Mouse (Mus musculus): ENCODE data around the gene Klhdc10. TPM values are rescaled to one million over a fixed set of nuclear protein-coding genes. Genes with fewer than 3 reads are reported as not detected.
A peak's percentile ranks its signal among the peaks of the same experiment; 100 is the strongest.

The Klhdc10 gene
- polyA plus RNA-seq, 1 experiment from 2014 or later = 27.8 TPM

GRCm38 (mm10) chr6:30477210-30477714 is 75.6 kb downstream of the Klhdc10 start:
- H3K27ac ChIP-seq (replicated peaks) = 0 out of 2 replicates have a peak overlapping the region, but pooled peaks have one; percentile 18
- no peaks in the 10 kb centered on the region for H3K27me3 ChIP-seq
- no peak overlapping the region for H3K4me3 ChIP-seq
- H3K9me3 ChIP-seq = no peaks in the 10 kb centered on the region
- H3K4me1 ChIP-seq (replicated peaks) = peaks cover 8% of the 10 kb centered on the region
- no peak overlapping the region for H3K4me2 ChIP-seq
- no peak for ATAC-seq (ENCODE audit: low read depth)
- 83% methylated on average over 8 of the region's 8 CpGs for WGBS
- no peak overlapping the region for H3K9ac ChIP-seq
- H3K36me3 ChIP-seq = peaks cover 14% of the 10 kb centered on the region

DNA sequence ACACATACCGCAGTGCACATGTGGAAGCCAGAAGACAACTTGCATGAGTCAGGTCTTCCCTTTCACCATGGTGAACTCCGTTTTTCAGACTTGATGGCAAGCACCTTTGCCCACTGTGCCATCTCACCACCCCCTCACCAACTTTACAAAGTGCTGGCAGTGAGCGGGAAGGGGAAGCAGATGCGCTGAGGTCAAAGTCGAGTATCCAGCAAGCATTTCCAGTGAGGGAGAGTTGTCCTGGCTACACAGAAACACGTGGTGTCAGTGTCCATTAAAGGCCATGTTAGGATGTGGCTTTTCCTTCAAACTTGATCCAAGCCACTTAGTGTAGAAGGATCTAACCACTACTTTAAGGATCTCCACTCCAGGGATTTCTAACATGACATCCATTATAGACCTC is 76.1 kb downstream of the Klhdc10 start:
- Histone ChIP-seq H3K4me3 (no peak overlapping the region), H3K27ac (replicated peaks) (no peak overlapping the region), H3K27me3 (no peaks in the 10 kb centered on the region), H3K9ac (no peak overlapping the region), H3K4me1 (replicated peaks) (peaks cover 8% of the 10 kb centered on the region), H3K4me2 (no peak overlapping the region), H3K36me3 (peaks cover 19% of the 10 kb centered on the region), H3K9me3 (no peaks in the 10 kb centered on the region)
- no peak for ATAC-seq (ENCODE audit: low read depth)
- 93% methylated on average over 6 of the region's 6 CpGs for WGBS

GRCm38 (mm10) chr6:30479418-30479817 is 77.8 kb downstream of the Klhdc10 start:
- no peak for ATAC-seq (ENCODE audit: low read depth)
- Histone ChIP-seq H3K27ac (replicated peaks) (no peak overlapping the region), H3K9ac (no peak overlapping the region), H3K27me3 (no peaks in the 10 kb centered on the region), H3K4me3 (no peak overlapping the region), H3K9me3 (no peaks in the 10 kb centered on the region), H3K4me2 (no peak overlapping the region), H3K36me3 (peaks cover 31% of the 10 kb centered on the region), H3K4me1 (replicated peaks) (peaks cover 8% of the 10 kb centered on the region)
- WGBS = 95% methylated on average over 3 of the region's 3 CpGs

GRCm38 (mm10) chr6:30482908-30483307 is 81.2 kb downstream of the Klhdc10 start:
- WGBS = 81% methylated on average over 2 of the region's 2 CpGs
- Histone ChIP-seq H3K27ac (replicated peaks) (no peak overlapping the region), H3K4me3 (no peak overlapping the region), H3K4me2 (no peak overlapping the region), H3K27me3 (no peaks in the 10 kb centered on the region), H3K4me1 (replicated peaks) (peaks cover 8% of the 10 kb centered on the region), H3K9ac (no peak overlapping the region), H3K9me3 (no peaks in the 10 kb centered on the region), H3K36me3 (peaks cover 58% of the 10 kb centered on the region)
- no peak for ATAC-seq (ENCODE audit: low read depth)

DNA sequence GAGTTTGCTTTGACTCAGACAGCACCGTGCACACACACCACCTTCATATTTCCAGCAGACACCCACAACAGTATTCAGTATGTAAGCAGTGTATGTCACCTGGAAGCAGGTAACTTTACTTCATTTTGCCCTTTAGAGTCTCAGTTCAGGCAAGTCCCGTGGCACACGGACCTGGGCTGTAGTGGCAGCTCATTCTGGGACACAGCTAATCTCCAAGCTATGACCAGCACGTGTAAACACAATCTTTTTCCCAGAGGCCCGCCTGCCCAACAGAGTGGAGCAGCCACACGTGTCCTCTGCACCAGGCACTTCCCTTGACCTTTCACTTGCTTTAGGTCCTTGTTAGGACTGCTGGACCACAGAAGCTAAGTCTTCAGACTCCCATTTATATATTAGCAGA is 84.8 kb downstream of the Klhdc10 start:
- Histone ChIP-seq H3K4me1 (replicated peaks) (no peaks in the 10 kb centered on the region), H3K4me2 (no peak overlapping the region), H3K9me3 (no peaks in the 10 kb centered on the region), H3K27ac (replicated peaks) (no peak overlapping the region), H3K27me3 (no peaks in the 10 kb centered on the region), H3K4me3 (no peak overlapping the region), H3K9ac (no peak overlapping the region), H3K36me3 (peaks cover 71% of the 10 kb centered on the region)
- no peak for ATAC-seq (ENCODE audit: low read depth)
- WGBS = 88% methylated on average over 6 of the region's 6 CpGs

GRCm38 (mm10) chr6:30499049-30499448 is 97.4 kb downstream of the Klhdc10 start:
- Histone ChIP-seq H3K4me2 (no peak overlapping the region), H3K27ac (replicated peaks) (no peak overlapping the region), H3K27me3 (no peaks in the 10 kb centered on the region), H3K4me1 (replicated peaks) (no peaks in the 10 kb centered on the region), H3K9ac (no peak overlapping the region), H3K36me3 (peaks cover 43% of the 10 kb centered on the region), H3K4me3 (no peak overlapping the region), H3K9me3 (no peaks in the 10 kb centered on the region)
- ATAC-seq (ENCODE audit: low read depth) = no peak
- 87% methylated on average over 3 of the region's 3 CpGs for WGBS

Other genes starting within 250 kb of the Klhdc10 start
- gene Ube2h, start 97.3 kb upstream of the Klhdc10 start, polyA plus RNA-seq (2015; fragmentation: Nextera tagmentation; extraction: Ambion mirVana) = 62.5 and 65.8 TPM in 2 replicates
- gene Zc3hc1, start 10.8 kb upstream of the Klhdc10 start, polyA plus RNA-seq (2015; fragmentation: Nextera tagmentation; extraction: Ambion mirVana) = 59.0 and 59.6 TPM in 2 replicates
- 28.3 and 28.4 TPM in 2 replicates for gene Tmem209, start 107.9 kb downstream of the Klhdc10 start, polyA plus RNA-seq (2015; fragmentation: Nextera tagmentation; extraction: Ambion mirVana)
- gene Ssmem1, start 108.0 kb downstream of the Klhdc10 start, polyA plus RNA-seq (2015; fragmentation: Nextera tagmentation; extraction: Ambion mirVana) = not detected in 2 replicates
- 6.2 and 7.8 TPM in 2 replicates for gene Cpa2, start 139.7 kb downstream of the Klhdc10 start, polyA plus RNA-seq (2015; fragmentation: Nextera tagmentation; extraction: Ambion mirVana)
- gene Cpa4, start 166.5 kb downstream of the Klhdc10 start, polyA plus RNA-seq (2015; fragmentation: Nextera tagmentation; extraction: Ambion mirVana) = 0.59 and 0.87 TPM in 2 replicates
- not detected in 2 replicates for gene Cpa5, start 209.1 kb downstream of the Klhdc10 start, polyA plus RNA-seq (2015; fragmentation: Nextera tagmentation; extraction: Ambion mirVana)
- 0.25 and 0.52 TPM in 2 replicates for gene Cpa1, start 237.3 kb downstream of the Klhdc10 start, polyA plus RNA-seq (2015; fragmentation: Nextera tagmentation; extraction: Ambion mirVana)